Mouse (Mus musculus): ENCODE measurements around the gene Ccnb2.
"Not testable (repeated sequence)": the region's sequence is repeated elsewhere in the genome, so short reads cannot be mapped to it uniquely, and the experiment has no call there.

The Ccnb2 gene

GRCm38 (mm10) chr9:70421257-70422056 is at the start of gene Ccnb2:
Gene Ccnb2, minus strand, starts transcription at chr9:70421547.
- peak; percentile 70 for DNase-seq

GRCm38 (mm10) chr9:70463091-70463490 is 41.7 kb upstream of the Ccnb2 start:
- not testable (repeated sequence) for DNase-seq

- DNase-seq = no peak
Observed at GRCm38 (mm10) chr9:70452371-70452770, 31.0 kb upstream of the Ccnb2 start.

GRCm38 (mm10) chr9:70449072-70449471 is 27.7 kb upstream of the Ccnb2 start:
- no peak for DNase-seq

GRCm38 (mm10) chr9:70439959-70440358 is 18.6 kb upstream of the Ccnb2 start:
- DNase-seq = no peak

- DNase-seq = no peak
Observed at GRCm38 (mm10) chr9:70422661-70423060, 1.3 kb upstream of the Ccnb2 start.

GRCm38 (mm10) chr9:70416412-70416811 is 4.9 kb downstream of the Ccnb2 start:
- no peak for DNase-seq

GRCm38 (mm10) chr9:70413038-70413437 is 8.3 kb downstream of the Ccnb2 start:
- DNase-seq = no peak

GRCm38 (mm10) chr9:70410668-70411067 is 10.7 kb downstream of the Ccnb2 start:
- DNase-seq = no peak

GRCm38 (mm10) chr9:70409743-70410142 is 11.6 kb downstream of the Ccnb2 start:
- no peak for DNase-seq

- DNase-seq = peak; percentile 9
Observed at GRCm38 (mm10) chr9:70408791-70409190, 12.6 kb downstream of the Ccnb2 start.

GRCm38 (mm10) chr9:70406596-70406995 is 14.8 kb downstream of the Ccnb2 start:
- DNase-seq = no peak

GRCm38 (mm10) chr9:70401937-70402539 is 19.3 kb downstream of the Ccnb2 start:
- no peak for DNase-seq

- no peak for DNase-seq
Observed at GRCm38 (mm10) chr9:70396083-70396482, 25.3 kb downstream of the Ccnb2 start.

GRCm38 (mm10) chr9:70395617-70396016 is 25.7 kb downstream of the Ccnb2 start:
- no peak for DNase-seq

- DNase-seq = peak; percentile 30
Observed at GRCm38 (mm10) chr9:70392563-70392907, 28.8 kb downstream of the Ccnb2 start.

- DNase-seq = no peak
Observed at GRCm38 (mm10) chr9:70391660-70392562, 29.4 kb downstream of the Ccnb2 start.

GRCm38 (mm10) chr9:70391042-70391441 is 30.3 kb downstream of the Ccnb2 start:
- no peak for DNase-seq

- DNase-seq = no peak
Observed at GRCm38 (mm10) chr9:70389548-70389947, 31.8 kb downstream of the Ccnb2 start.

GRCm38 (mm10) chr9:70387410-70388119 is 33.8 kb downstream of the Ccnb2 start:
- no peak for DNase-seq

GRCm38 (mm10) chr9:70384958-70385728 is 36.2 kb downstream of the Ccnb2 start:
- no peak for DNase-seq

GRCm38 (mm10) chr9:70384494-70384893 is 36.9 kb downstream of the Ccnb2 start:
- DNase-seq = no peak
